Mouse (Mus musculus) midbrain, embryonic 14.5 days (tissue): Measurements from ENCODE around the gene Ccdc153. TPM values are rescaled to one million over a fixed set of nuclear protein-coding genes. Genes with fewer than 3 reads are reported as not detected.

Experiments
- ATAC-seq: fragments of 200-750 bp; cut with Nextera tagmentation; 2 replicates; pipeline ENCODE4 v1.8.0; 2017; ENCODE audit warnings: moderate number of reproducible peaks, moderate library complexity; ENCODE audit not compliant: low FRiP score, low TSS enrichment
- DNase-seq: peaks from one replicate; pipeline ENCODE4 v3.0.0-alpha.2; 2015
- H3K27ac ChIP-seq: fragments of 300-500 bp; sonication (generic); replicated peaks from 2 replicates; pipeline ENCODE4 v1.5.1; 2014; ENCODE audit warnings: mild to moderate bottlenecking, low read depth, low read length, moderate library complexity
- H3K27me3 ChIP-seq: fragments of 300-500 bp; sonication (generic); 2 replicates; pipeline ENCODE4 v1.6.1; 2014; ENCODE audit warnings: low read length, control low read depth, mixed read lengths; ENCODE audit not compliant: control insufficient read depth, insufficient read depth
- H3K36me3 ChIP-seq: fragments of 300-500 bp; sonication (generic); 2 replicates; pipeline ENCODE4 v1.6.1; 2014; ENCODE audit warnings: low read length, control low read depth; ENCODE audit not compliant: control insufficient read depth, insufficient read depth
- H3K4me1 ChIP-seq: fragments of 300-500 bp; sonication (generic); 2 replicates; pipeline ENCODE4 v1.6.1; 2014; ENCODE audit warnings: mild to moderate bottlenecking, antibody characterized with exemption, low read length, control low read depth; ENCODE audit not compliant: control insufficient read depth, insufficient read depth
- H3K4me2 ChIP-seq: fragments of 300-500 bp; sonication (generic); 2 replicates; pipeline ENCODE4 v1.6.1; 2014; ENCODE audit warnings: mild to moderate bottlenecking, low read length, moderate library complexity
- H3K4me3 ChIP-seq: fragments of 300-500 bp; sonication (generic); replicated peaks from 2 replicates; pipeline ENCODE4 v1.5.1; 2014; ENCODE audit warnings: low read depth, low read length
- H3K9ac ChIP-seq: fragments of 300-500 bp; sonication (generic); replicated peaks from 2 replicates; pipeline ENCODE4 v1.6.1; 2014; ENCODE audit warnings: mild to moderate bottlenecking, low read length, moderate library complexity
- H3K9me3 ChIP-seq: fragments of 300-500 bp; sonication (generic); 2 replicates; pipeline ENCODE4 v1.6.1; 2016; ENCODE audit warnings: low read length, control low read depth, mixed read lengths; ENCODE audit not compliant: control insufficient read depth
- WGBS: fragments of 180-500 bp; shearing (Covaris S2); extraction: QIAGEN DNeasy Blood & Tissue Kit; methylation state at CpG from one replicate; pipeline ENCODE4 v1.1.7; 2014; 5-methylcytosine and 5-hydroxymethylcytosine counted together
- polyA plus RNA-seq: library from polyadenylated mRNA; unstranded; fragments of >200 nt; fragmentation: Nextera tagmentation; extraction: Ambion mirVana; gene quantifications from 2 replicates; pipeline ENCODE4 v1.2.1, GENCODE M21; 2014

The Ccdc153 gene
- polyA plus RNA-seq, 1 experiment from 2014 or later = not detected

GRCm38 (mm10) chr9:44249181-44250146, 9.0 kb downstream of the Ccdc153 start:
- H3K4me2 ChIP-seq = no peak overlapping the region
- H3K9ac ChIP-seq = no peak overlapping the region
- H3K27ac ChIP-seq = no peak overlapping the region
- H3K9me3 ChIP-seq = no peaks in the 10 kb centered on the region
- ATAC-seq = peak; percentile 58; the same call in 1 of the 2 replicates
- peak; percentile 75 for DNase-seq
- H3K4me1 ChIP-seq = peaks cover 15% of the 10 kb centered on the region
- H3K36me3 ChIP-seq = no peaks in the 10 kb centered on the region
- WGBS = 45% methylated on average over 26 of the region's 26 CpGs
- H3K27me3 ChIP-seq = no peaks in the 10 kb centered on the region
- H3K4me3 ChIP-seq = no peak overlapping the region

- DNase-seq = peak; percentile 18
- peaks cover 25% of the 10 kb centered on the region for H3K4me1 ChIP-seq
- no peak overlapping the region for H3K27ac ChIP-seq
- no peaks in the 10 kb centered on the region for H3K36me3 ChIP-seq
- H3K4me2 ChIP-seq = no peak overlapping the region
- H3K27me3 ChIP-seq = no peaks in the 10 kb centered on the region
- ATAC-seq = no peak
- WGBS = 38% methylated on average over 4 of the region's 4 CpGs
- 0 out of 2 replicates have a peak overlapping the region, but pooled peaks have one; percentile 9 for H3K9ac ChIP-seq
- no peaks in the 10 kb centered on the region for H3K9me3 ChIP-seq
- no peak overlapping the region for H3K4me3 ChIP-seq
These were observed 10.0 kb downstream of the Ccdc153 start for GRCm38 (mm10) chr9:44250445-44250844.

GRCm38 (mm10) chr9:44251314-44251713, 10.8 kb downstream of the Ccdc153 start, which contains the start of gene Pdzd3:
Pdzd3 (minus strand) TSS chr9:44251471.
- H3K36me3 ChIP-seq = no peaks in the 10 kb centered on the region
- no peaks in the 10 kb centered on the region for H3K27me3 ChIP-seq
- H3K9ac ChIP-seq = 0 out of 2 replicates have a peak within 1 kb of the TSS, but pooled peaks have one; percentile 9
- H3K4me2 ChIP-seq = no peak within 1 kb of the TSS
- WGBS = 86% methylated on average over 10 of the region's 10 CpGs
- H3K4me3 ChIP-seq = no peak within 1 kb of the TSS
- no peak for ATAC-seq
- no peak for DNase-seq
- no peak within 1 kb of the TSS for H3K27ac ChIP-seq
- H3K9me3 ChIP-seq = no peaks in the 10 kb centered on the region
- H3K4me1 ChIP-seq = peaks cover 30% of the 10 kb centered on the region

- Histone ChIP-seq H3K27me3 (no peaks in the 10 kb centered on the region), H3K9ac (no peak overlapping the region), H3K4me1 (peaks cover 30% of the 10 kb centered on the region), H3K4me3 (no peak overlapping the region), H3K27ac (peak overlapping the region; percentile 79; the same call in 1 of the 2 replicates), H3K4me2 (no peak overlapping the region), H3K9me3 (no peaks in the 10 kb centered on the region), H3K36me3 (no peaks in the 10 kb centered on the region)
- 70% methylated on average over 6 of the region's 6 CpGs for WGBS
- peak; percentile 12 for DNase-seq
- ATAC-seq = no peak
These were observed 13.0 kb downstream of the Ccdc153 start for GRCm38 (mm10) chr9:44253441-44253840.

- peaks cover 30% of the 10 kb centered on the region for H3K4me1 ChIP-seq
- DNase-seq (peak; percentile 82), ATAC-seq (peak; percentile 71; the same call in 1 of the 2 replicates)
- H3K9ac ChIP-seq = no peak overlapping the region; the same call in 1 of the 2 replicates
- peak overlapping the region; percentile 79 for H3K27ac ChIP-seq
- 3% methylated on average over 5 of the region's 5 CpGs for WGBS
- H3K4me3 ChIP-seq = no peak overlapping the region
- H3K9me3 ChIP-seq = no peaks in the 10 kb centered on the region
- no peaks in the 10 kb centered on the region for H3K36me3 ChIP-seq
- H3K27me3 ChIP-seq = no peaks in the 10 kb centered on the region
- peak overlapping the region; percentile 25; the same call in 1 of the 2 replicates for H3K4me2 ChIP-seq
These were observed 14.1 kb downstream of the Ccdc153 start for GRCm38 (mm10) chr9:44254508-44255135.

GRCm38 (mm10) chr9:44255136-44255521, 14.7 kb downstream of the Ccdc153 start:
- Histone ChIP-seq H3K4me3 (no peak overlapping the region), H3K4me2 (peak overlapping the region; percentile 25; the same call in 1 of the 2 replicates), H3K36me3 (no peaks in the 10 kb centered on the region), H3K9ac (no peak overlapping the region; the same call in 1 of the 2 replicates), H3K4me1 (peaks cover 30% of the 10 kb centered on the region), H3K27ac (peak overlapping the region; percentile 79), H3K27me3 (no peaks in the 10 kb centered on the region), H3K9me3 (no peaks in the 10 kb centered on the region)
- DNase-seq = peak; percentile 64
- ATAC-seq = peak; percentile 58; the same call in 1 of the 2 replicates
- 37% methylated on average over 6 of the region's 6 CpGs for WGBS

- H3K4me2 ChIP-seq = no peak overlapping the region
- no peaks in the 10 kb centered on the region for H3K36me3 ChIP-seq
- no peaks in the 10 kb centered on the region for H3K9me3 ChIP-seq
- ATAC-seq (no peak), DNase-seq (no peak)
- no peaks in the 10 kb centered on the region for H3K27me3 ChIP-seq
- H3K4me1 ChIP-seq = peaks cover 30% of the 10 kb centered on the region
- 88% methylated on average over 8 of the region's 8 CpGs for WGBS
- H3K4me3 ChIP-seq = no peak overlapping the region
- no peak overlapping the region for H3K9ac ChIP-seq
- no peak overlapping the region for H3K27ac ChIP-seq
These were observed 15.7 kb downstream of the Ccdc153 start for GRCm38 (mm10) chr9:44256213-44256612.

GRCm38 (mm10) chr9:44259014-44259413, 18.5 kb downstream of the Ccdc153 start:
- H3K4me1 ChIP-seq = peaks cover 19% of the 10 kb centered on the region
- no peak overlapping the region for H3K27ac ChIP-seq
- H3K4me2 ChIP-seq = no peak overlapping the region
- no peak for DNase-seq
- 79% methylated on average over 10 of the region's 10 CpGs for WGBS
- H3K9me3 ChIP-seq = no peaks in the 10 kb centered on the region
- no peak overlapping the region for H3K9ac ChIP-seq
- no peaks in the 10 kb centered on the region for H3K36me3 ChIP-seq
- H3K27me3 ChIP-seq = no peaks in the 10 kb centered on the region
- ATAC-seq = no peak
- no peak overlapping the region for H3K4me3 ChIP-seq
